Mouse (Mus musculus) mesoderm, embryonic 11.5 days (tissue): ENCODE data around the gene Trpd52l3.
A peak's percentile ranks its signal among the peaks of the same experiment; 100 is the strongest.

Source experiments
- DNase-seq: peaks from one replicate; pipeline ENCODE4 v3.0.0-alpha.2; 2012; ENCODE audit warnings: low read depth, low spot score

The Trpd52l3 gene

DNA sequence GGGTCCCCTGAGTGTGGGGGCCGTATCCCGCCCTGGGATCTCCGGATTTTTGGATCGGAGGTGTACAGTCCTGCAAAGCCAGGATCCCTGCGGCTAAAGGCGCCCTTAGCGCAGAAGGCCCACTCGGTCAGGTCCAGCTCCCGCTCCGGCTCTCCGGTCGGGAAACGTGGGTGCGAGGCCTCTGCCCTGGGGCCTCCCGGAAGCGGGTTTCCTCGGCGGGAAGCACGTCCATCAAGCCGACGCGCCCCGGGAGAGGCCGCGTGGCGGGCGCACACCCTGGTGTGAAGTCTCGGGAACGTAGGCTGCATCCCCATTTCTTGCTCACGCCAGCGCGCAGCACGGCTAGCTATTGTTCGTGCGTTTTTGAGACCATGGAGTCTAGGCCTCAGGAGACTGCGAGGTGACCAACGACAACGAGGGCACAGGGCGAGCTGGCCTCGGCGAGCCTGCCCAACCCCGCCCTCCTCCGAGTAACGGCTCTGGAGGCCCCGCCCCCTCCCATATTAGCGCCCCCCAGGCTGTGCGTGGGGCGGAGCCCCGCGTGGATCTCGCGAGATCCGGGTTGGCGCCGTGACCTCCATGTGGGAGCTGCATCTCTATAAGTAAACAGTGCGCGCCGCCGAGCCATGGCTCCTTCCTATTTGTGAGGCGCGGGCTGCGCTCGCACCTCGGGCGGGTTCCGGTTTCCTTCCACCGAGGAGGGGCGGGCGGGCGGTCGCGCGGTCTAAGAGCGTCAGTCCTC, 26.5 kb downstream of the Trpd52l3 start, which contains the start of gene Uhrf2:
Uhrf2 (plus strand) TSS at position 620 of the 742 bp plus-strand sequence.
- DNase-seq = peak; percentile 98

DNA sequence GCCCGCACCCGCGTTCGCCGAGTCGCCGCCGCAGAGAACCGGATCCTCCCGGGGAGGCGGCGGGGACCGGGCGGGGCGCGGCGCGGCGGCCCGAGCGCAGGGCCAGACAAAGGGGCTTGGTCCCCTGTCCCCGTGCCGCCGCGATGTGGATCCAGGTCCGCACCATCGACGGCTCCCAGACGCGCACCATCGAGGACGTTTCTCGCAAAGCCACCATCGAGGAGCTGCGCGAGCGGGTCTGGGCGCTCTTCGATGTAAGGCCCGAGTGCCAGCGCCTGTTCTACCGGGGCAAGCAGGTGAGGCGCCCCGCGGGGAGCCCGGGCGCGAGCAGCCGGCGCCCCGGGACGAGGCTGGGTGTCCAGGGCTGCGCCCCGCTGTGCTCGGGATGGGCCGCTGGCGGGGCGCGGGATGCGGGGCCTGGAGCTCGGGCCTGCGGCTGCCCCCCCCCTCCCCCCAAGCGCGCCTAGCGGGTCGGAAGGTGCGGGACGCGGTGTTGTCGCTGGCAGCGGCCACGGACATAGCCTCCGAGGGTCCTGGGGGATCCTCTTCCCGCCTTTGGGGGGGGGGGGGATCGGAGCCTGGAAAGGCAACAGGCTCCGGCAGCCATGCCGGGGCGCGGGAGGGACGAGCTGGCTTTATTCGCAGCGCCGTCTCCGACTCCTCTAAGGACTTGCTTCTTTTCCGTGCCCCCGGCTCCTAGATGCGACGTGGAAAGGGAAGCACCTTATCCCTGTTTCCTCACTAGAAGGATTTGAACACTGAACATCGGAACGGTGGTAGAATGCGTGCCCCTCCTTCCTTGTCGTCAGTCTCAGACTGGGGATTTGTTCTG, 27.3 kb downstream of the Trpd52l3 start:
- DNase-seq = peak; percentile 30

DNA sequence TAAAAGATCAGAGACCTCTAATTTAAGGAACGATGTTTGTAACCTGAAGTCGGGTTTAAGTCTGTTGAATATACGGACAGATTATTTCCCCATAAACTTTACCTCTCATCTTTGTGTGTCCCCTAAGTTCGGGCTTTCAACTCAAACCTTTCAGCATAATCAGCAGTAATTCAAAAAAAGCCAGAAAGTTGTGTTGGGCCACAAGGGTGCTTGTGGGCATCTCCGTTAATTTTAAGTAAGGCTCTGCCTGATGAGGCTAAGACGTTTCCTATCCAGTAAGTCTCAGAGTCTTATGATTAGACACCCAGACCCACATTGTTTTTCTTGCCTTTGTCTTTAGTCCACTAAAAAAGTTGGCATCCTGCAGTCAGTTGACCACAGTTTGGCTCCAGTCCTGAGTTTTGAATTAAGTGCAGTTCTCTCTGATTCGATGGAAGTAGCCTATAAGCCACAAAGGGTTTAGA, 27.9 kb downstream of the Trpd52l3 start:
- DNase-seq = peak; percentile 20

DNA sequence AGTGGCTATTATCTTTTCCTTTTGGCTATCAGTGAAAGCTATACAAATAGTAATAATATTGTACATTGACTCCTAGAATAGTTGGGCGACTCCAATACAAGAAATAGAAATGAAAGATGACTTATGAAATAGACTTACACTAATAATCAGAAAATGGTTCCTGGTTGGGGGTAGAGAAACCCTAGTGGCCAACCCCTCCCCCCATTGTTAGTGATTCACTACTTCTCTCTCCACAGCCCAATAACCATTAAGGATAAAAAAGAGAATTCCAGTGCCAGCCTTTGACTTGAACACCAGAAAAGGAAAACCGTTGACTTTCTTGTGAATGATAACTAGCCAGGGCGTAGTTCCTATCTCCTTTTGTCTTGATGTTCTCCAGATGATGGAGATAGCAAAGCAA, 28.6 kb downstream of the Trpd52l3 start:
- no peak for DNase-seq

DNA sequence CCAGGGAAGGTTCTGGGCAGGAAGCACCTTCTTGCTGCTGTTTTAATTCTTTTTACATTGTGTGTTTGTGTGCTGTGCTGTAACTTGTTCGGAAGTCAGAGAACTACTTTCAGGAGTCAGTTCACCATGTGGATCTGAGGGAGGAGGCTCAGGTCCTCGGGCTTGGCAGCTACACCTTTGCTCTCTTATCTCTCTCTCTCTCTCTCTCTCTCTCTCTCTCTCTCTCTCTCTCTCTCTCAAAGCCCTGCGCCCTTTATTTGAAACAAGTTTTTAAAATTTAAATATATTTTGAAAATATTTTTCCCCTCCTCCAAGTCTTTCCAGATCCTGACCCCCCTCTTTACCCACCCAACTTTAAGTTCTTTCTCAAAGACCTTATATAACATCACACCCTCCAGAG, 31.8 kb downstream of the Trpd52l3 start:
- no peak for DNase-seq

DNA sequence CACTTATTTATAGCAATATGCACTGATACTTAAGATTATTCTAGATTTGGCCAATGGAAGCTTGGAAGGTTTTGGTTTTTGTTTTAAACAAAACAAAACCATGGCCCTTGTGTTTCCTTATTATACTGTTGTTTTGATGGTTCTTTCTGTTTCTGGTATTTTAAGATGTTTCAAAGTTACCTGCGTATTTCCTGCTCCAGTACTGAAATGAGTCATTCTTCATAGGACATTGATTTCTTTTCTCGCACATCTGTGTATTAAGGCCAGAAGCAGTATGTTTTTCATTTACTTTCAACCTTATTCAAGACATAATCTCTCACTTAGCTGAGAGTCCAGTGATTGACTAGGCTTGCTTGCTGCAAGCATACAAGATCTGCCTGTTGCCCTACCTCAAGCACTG, 40.1 kb downstream of the Trpd52l3 start:
- no peak for DNase-seq

DNA sequence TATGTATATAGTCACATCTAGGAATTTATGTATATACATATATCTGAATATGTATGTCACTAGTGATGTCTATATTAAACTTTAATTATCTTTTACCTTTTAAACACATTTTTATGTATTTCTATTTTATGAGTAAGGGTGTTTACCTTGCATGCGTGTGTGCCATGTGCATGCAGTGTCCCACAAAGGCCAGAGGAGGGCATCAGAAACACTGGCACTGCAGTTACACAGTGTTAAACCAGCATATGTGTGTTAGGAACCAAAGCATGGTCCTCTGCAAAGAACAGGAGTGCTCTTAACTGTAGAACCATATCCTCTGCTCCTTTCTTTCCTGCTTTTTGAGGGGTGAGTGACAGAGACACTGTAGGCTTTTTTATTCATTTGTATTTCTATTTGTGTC, 41.0 kb downstream of the Trpd52l3 start:
- DNase-seq = no peak

DNA sequence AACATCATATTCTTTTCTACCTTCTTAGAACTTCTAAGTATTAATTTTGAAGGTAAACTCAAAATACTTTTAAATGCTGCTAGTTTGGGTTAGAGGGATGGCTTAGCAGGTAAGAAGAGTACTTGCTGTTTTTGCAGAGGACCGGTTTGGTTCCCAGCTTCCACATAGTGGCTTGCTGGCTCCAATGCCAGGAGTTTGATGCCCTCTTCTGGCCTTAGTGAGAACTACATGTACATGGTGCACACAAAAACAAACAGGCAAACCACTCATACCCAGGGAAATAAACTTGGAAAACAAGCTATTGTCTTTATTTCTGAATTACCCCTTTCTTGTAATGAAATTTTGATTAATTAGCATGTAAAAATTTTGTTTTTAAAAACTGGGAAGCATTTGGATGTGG, 42.3 kb downstream of the Trpd52l3 start:
- DNase-seq = peak; percentile 41

DNA sequence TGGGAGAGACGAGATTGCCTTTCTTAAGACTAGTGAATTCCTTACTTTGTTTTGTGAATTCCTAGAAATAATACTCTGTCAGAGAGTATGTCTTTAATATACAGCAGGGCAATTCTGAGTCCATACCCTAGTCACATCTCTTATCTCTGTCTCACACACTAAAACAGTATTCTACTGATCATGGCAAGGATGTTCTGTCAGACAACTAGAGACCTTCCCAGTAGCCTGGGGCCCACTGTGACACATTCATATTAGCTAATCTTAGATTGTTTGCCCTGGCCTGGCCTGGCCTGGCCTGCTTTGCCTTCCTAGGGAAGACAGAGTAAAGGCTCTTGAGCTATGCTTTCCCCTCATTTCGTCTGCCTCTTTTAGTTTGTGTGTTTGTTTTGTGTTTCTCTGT, 47.0 kb downstream of the Trpd52l3 start:
- no peak for DNase-seq

DNA sequence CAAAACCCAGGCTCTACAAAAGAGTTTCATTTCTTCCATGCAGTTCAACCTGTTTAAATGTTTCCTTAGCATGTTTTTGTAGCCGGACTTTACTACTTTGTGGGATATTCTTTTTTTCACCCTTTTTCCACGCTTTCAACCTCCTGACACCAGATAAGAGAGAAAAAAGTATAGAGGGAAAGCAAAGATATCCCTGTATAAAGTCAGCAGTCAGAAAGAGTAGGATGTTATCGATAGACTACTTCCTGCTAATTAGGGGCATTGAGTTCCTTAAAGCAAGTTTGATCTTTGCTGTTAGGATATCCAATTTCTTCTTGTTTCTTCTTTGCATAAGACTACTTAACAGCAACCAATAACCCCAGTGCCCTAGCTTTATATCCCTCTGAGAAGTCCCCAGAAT, 47.9 kb downstream of the Trpd52l3 start:
- no peak for DNase-seq

DNA sequence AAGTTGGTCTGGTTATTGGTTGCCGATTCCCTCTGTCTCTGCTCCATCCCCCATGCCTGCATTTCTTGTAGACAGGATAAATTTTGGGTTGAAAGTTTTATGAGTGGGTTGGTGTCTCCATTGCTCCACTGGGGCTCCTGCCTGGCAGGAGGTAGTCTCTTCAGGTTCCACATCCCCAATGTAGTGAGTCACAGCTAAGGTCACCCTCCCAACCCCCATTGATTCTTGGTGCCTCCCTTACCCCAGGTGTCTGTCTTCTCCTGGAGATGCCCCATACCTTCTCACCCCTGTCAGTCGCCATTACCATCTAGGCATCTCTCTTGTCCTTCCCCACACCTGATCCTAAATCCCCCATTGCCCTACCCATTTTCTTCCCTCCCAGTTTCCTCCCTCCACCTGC, 50.6 kb downstream of the Trpd52l3 start:
- DNase-seq = no peak
